Mouse (Mus musculus) spleen, adult 2 months (tissue): ENCODE data around the gene Cacng7. TPM values are rescaled to one million over a fixed set of nuclear protein-coding genes. Genes with fewer than 3 reads are reported as not detected.
"Not testable (repeated sequence)": the region's sequence is repeated elsewhere in the genome, so short reads cannot be mapped to it uniquely, and the experiment has no call there.

Experiments
- DNase-seq, 2 experiments: peaks; one replicate each; pipeline versions ENCODE4 v3.0.0 to v3.0.0-alpha.2; 2012 to 2021; ENCODE audit warnings: low spot score in 2 of 2, low read depth in 1 of 2
- H3K27ac ChIP-seq: fragments of 200-500 bp; 2 replicates; pipeline ENCODE4 v1.5.1; 2012; ENCODE audit warnings: low read length, inconsistent platforms; ENCODE audit not compliant: insufficient read depth
- H3K27me3 ChIP-seq: fragments of 200-500 bp; 2 replicates; pipeline ENCODE4 v1.6.1; 2012; ENCODE audit warnings: mild to moderate bottlenecking, moderate library complexity, low read length, inconsistent platforms; ENCODE audit not compliant: control insufficient read depth, insufficient read depth
- H3K36me3 ChIP-seq: fragments of 200-500 bp; 2 replicates; pipeline ENCODE4 v1.6.1; 2012; ENCODE audit warnings: mild to moderate bottlenecking, low read length, inconsistent platforms; ENCODE audit not compliant: control insufficient read depth, insufficient read depth
- H3K4me1 ChIP-seq: fragments of 200-500 bp; 2 replicates; pipeline ENCODE4 v1.6.1; 2011; ENCODE audit warnings: inconsistent platforms; ENCODE audit not compliant: control insufficient read depth, insufficient read depth, insufficient read length
- H3K4me3 ChIP-seq: fragments of 200-500 bp; 2 replicates; pipeline ENCODE4 v1.5.1; 2011; ENCODE audit warnings: mild to moderate bottlenecking, inconsistent platforms; ENCODE audit not compliant: insufficient read depth, insufficient read length; ENCODE audit errors: extremely low read depth
- CTCF ChIP-seq: fragments of 200-500 bp; IDR thresholded peaks from 2 replicates; pipeline ENCODE4 v1.5.1; 2011; ENCODE audit warnings: mild to moderate bottlenecking, inconsistent platforms; ENCODE audit not compliant: insufficient read depth, insufficient read length, insufficient replicate concordance; ENCODE audit errors: extremely low read depth
- POLR2A ChIP-seq: fragments of 200-500 bp; IDR thresholded peaks from 2 replicates; pipeline ENCODE4 v1.6.1; 2011; ENCODE audit warnings: low read depth, low read length, inconsistent platforms
- WGBS: fragments of 180-500 bp; shearing (Covaris S2); methylation state at CpG from one replicate; pipeline ENCODE4 v1.1.7; 2018; 5-methylcytosine and 5-hydroxymethylcytosine counted together
- polyA plus RNA-seq: library from polyadenylated mRNA; depleted of rRNA; stranded (reverse); fragments of >200 nt; gene quantifications from 2 replicates; pipeline ENCODE4 v1.2.3, GENCODE M21; 2012

Cacng7 gene
- polyA plus RNA-seq, 1 experiment, result 1.1 TPM

GRCm38 (mm10) chr7:3388885-3389284 lies 56.1 kb downstream of the Cacng7 start:
- TF ChIP-seq CTCF (no peak), POLR2A (no peak)
- WGBS, result 22% methylated on average over 6 of the region's 6 CpGs
- Histone ChIP-seq H3K4me1 (no peaks in the 10 kb centered on the region), H3K27ac (no peak overlapping the region), H3K4me3 (no peak overlapping the region), H3K36me3 (no peaks in the 10 kb centered on the region), H3K27me3 (no peaks in the 10 kb centered on the region)
- DNase-seq, result no peak

- no peak for TF ChIP-seq POLR2A
- no peak for TF ChIP-seq CTCF
- H3K4me3 ChIP-seq, result no peak overlapping the region
- 4% methylated on average over 17 of the region's 17 CpGs for WGBS
- no peak for DNase-seq
- no peaks in the 10 kb centered on the region for H3K36me3 ChIP-seq
- H3K27me3 ChIP-seq, result no peaks in the 10 kb centered on the region
- H3K4me1 ChIP-seq, result no peaks in the 10 kb centered on the region
- H3K27ac ChIP-seq, result no peak overlapping the region
These were observed 57.0 kb downstream of the Cacng7 start for GRCm38 (mm10) chr7:3389444-3390412.

GRCm38 (mm10) chr7:3390413-3391080 lies 57.8 kb downstream of the Cacng7 start, which contains the start of gene Cacng8:
TSS of gene Cacng8 (plus strand) at chr7:3390683.
- 5% methylated on average over 7 of the region's 7 CpGs for WGBS
- DNase-seq, result no peak
- no peak within 1 kb of the TSS for H3K4me3 ChIP-seq
- no peak within 1 kb of the TSS for H3K27ac ChIP-seq
- H3K36me3 ChIP-seq, result no peaks in the 10 kb centered on the region
- no peaks in the 10 kb centered on the region for H3K27me3 ChIP-seq
- no peak for TF ChIP-seq POLR2A
- TF ChIP-seq CTCF, result no peak
- H3K4me1 ChIP-seq, result no peaks in the 10 kb centered on the region

- Histone ChIP-seq H3K4me3 (no peak overlapping the region), H3K36me3 (no peaks in the 10 kb centered on the region), H3K27me3 (no peaks in the 10 kb centered on the region), H3K4me1 (no peaks in the 10 kb centered on the region), H3K27ac (no peak overlapping the region)
- no peak for DNase-seq
- TF ChIP-seq CTCF, result no peak
- no peak for TF ChIP-seq POLR2A
- WGBS, result 20% methylated on average over 12 of the region's 12 CpGs
These were observed 58.3 kb downstream of the Cacng7 start for GRCm38 (mm10) chr7:3391081-3391451.

- TF ChIP-seq CTCF, result no peak
- no peak for TF ChIP-seq POLR2A
- no peak for DNase-seq
- Histone ChIP-seq H3K4me3 (no peak overlapping the region), H3K4me1 (no peaks in the 10 kb centered on the region), H3K27me3 (no peaks in the 10 kb centered on the region), H3K36me3 (no peaks in the 10 kb centered on the region), H3K27ac (no peak overlapping the region)
- 71% methylated on average over 4 of the region's 4 CpGs for WGBS
These were observed 59.1 kb downstream of the Cacng7 start for GRCm38 (mm10) chr7:3391809-3392208.

- TF ChIP-seq CTCF, result no peak
- TF ChIP-seq POLR2A, result no peak
- Histone ChIP-seq H3K4me3 (no peak overlapping the region), H3K4me1 (no peaks in the 10 kb centered on the region), H3K27me3 (no peaks in the 10 kb centered on the region), H3K27ac (no peak overlapping the region), H3K36me3 (no peaks in the 10 kb centered on the region)
- DNase-seq, result no peak
- 84% methylated on average over 10 of the region's 10 CpGs for WGBS
These were observed 64.6 kb downstream of the Cacng7 start for GRCm38 (mm10) chr7:3397355-3397754.

GRCm38 (mm10) chr7:3397797-3398196 lies 65.0 kb downstream of the Cacng7 start:
- no peaks in the 10 kb centered on the region for H3K27me3 ChIP-seq
- DNase-seq, result no peak
- no peaks in the 10 kb centered on the region for H3K4me1 ChIP-seq
- H3K27ac ChIP-seq, result no peak overlapping the region
- TF ChIP-seq CTCF (no peak), POLR2A (no peak)
- 74% methylated on average over 7 of the region's 7 CpGs for WGBS
- H3K4me3 ChIP-seq, result no peak overlapping the region
- H3K36me3 ChIP-seq, result no peaks in the 10 kb centered on the region

- 90% methylated on average over 8 of the region's 8 CpGs for WGBS
- H3K27me3 ChIP-seq, DNase-seq, H3K27ac ChIP-seq, H3K4me3 ChIP-seq, H3K36me3 ChIP-seq, H3K4me1 ChIP-seq: not testable (repeated sequence)
These were observed 65.6 kb downstream of the Cacng7 start for GRCm38 (mm10) chr7:3398363-3398762.
